Comparison of ENCODE assay signal across 11 mouse cellular contexts in genomic region chr12:116138322-116139205, GRCm38 (mm10).
DNase-seq lines count a peak whose midpoint lies in the region; ATAC-seq and TF ChIP-seq lines count a peak whose summit lies in the region.
"Had no signal": no experiment of that assay in that cellular context is flagged by ENCODE, and none has a peak within 500 bp of the region (broad histone marks: within the 10 kb centered on the region; RNA-seq: fewer than 3 reads in every experiment).

No protein-coding gene starts in this region.

- WGBS in small intestine, adult 2 months, result 69% methylated on average over 7 of the region's 7 CpGs

- H3K27me3 ChIP-seq in small intestine, adult 2 months (ENCODE audit: control insufficient read depth, insufficient read depth, low read length), result no peaks in the 10 kb centered on the region
- H3K27me3 ChIP-seq: embryonic facial prominence, embryonic 15.5 days; neural tube, embryonic 15.5 days; stomach, embryonic 15.5 days had no signal

- H3K27ac ChIP-seq in layer of hippocampus, adult 2 months, result no peak overlapping the region
- H3K27ac ChIP-seq in small intestine, adult 2 months (ENCODE audit: insufficient read depth, low read depth, low read length), result no peak overlapping the region
- H3K27ac ChIP-seq: embryonic facial prominence, embryonic 15.5 days; neural tube, embryonic 15.5 days; stomach, embryonic 15.5 days had no signal

- no peak overlapping the region for H3K4me3 ChIP-seq in layer of hippocampus, adult 2 months
- H3K4me3 ChIP-seq in small intestine, adult 2 months (ENCODE audit: low read depth, low read length), result no peak overlapping the region
- H3K4me3 ChIP-seq: embryonic facial prominence, embryonic 15.5 days; neural tube, embryonic 15.5 days; stomach, embryonic 15.5 days had no signal

- TF ChIP-seq CTCF in layer of hippocampus, adult 2 months (conservative IDR thresholded peaks at IDR 0.05), result peak; percentile 58
- TF ChIP-seq CTCF in small intestine, adult 2 months (IDR thresholded peaks at IDR 0.05; ENCODE audit: extremely low read depth, insufficient read length, insufficient replicate concordance, low read depth, low read length), result peak; percentile 19; the same call in 1 of the 2 replicates

- peak; percentile 49 for ATAC-seq in common myeloid progenitor, adult 5-6 weeks (replicated peaks; ENCODE audit: low read depth, poor library complexity, severe bottlenecking)

- no peaks in the 10 kb centered on the region for H3K36me3 ChIP-seq in small intestine, adult 2 months (ENCODE audit: control insufficient read depth, insufficient read depth, low read length)
- H3K36me3 ChIP-seq: embryonic facial prominence, embryonic 15.5 days; neural tube, embryonic 15.5 days; stomach, embryonic 15.5 days had no signal

- H3K4me1 ChIP-seq in small intestine, adult 2 months (ENCODE audit: control insufficient read depth, insufficient read depth, insufficient read length, low read length), result no peaks in the 10 kb centered on the region
- H3K4me1 ChIP-seq: embryonic facial prominence, embryonic 15.5 days; neural tube, embryonic 15.5 days; stomach, embryonic 15.5 days had no signal

- TF ChIP-seq POLR2A in small intestine, adult 2 months (IDR thresholded peaks at IDR 0.05; ENCODE audit: low read depth, low read length), result no peak

- DNase-seq in layer of hippocampus, adult 2 months (ENCODE audit: low spot score in 2 of 2), result no peak
- no peak for DNase-seq in layer of hippocampus, adult 9-11 months
- DNase-seq in CD4-positive, CD25-positive, alpha-beta regulatory T cell, adult 2 months (ENCODE audit: low read depth, low spot score), result peak; percentile 66
- DNase-seq in adrenal gland, adult (ENCODE audit: inconsistent age in 2 of 2, low spot score in 1 of 2), result no peak
- no peak for DNase-seq in gastrocnemius, adult 18-20 months (ENCODE audit: low spot score)
- DNase-seq in cerebellum, adult 11-12 months, result no peak
